Mouse (Mus musculus) heart, embryonic 15.5 days (tissue): ENCODE measurements around the gene Cir1. TPM values are rescaled to one million over a fixed set of nuclear protein-coding genes. Genes with fewer than 3 reads are reported as not detected.

Source experiments
- ATAC-seq: fragments of 200-750 bp; cut with Nextera tagmentation; replicated peaks from 2 replicates; pipeline ENCODE4 v1.8.0; 2017; ENCODE audit warnings: low read depth, moderate TSS enrichment; ENCODE audit not compliant: insufficient number of reproducible peaks, insufficient read depth, low FRiP score
- H3K27ac ChIP-seq: fragments of 300-500 bp; sonication (generic); 2 replicates; pipeline ENCODE4 v1.5.1; 2015; ENCODE audit warnings: mild to moderate bottlenecking, inconsistent platforms
- H3K27me3 ChIP-seq: fragments of 300-500 bp; sonication (generic); 2 replicates; pipeline ENCODE4 v1.6.1; 2015; ENCODE audit warnings: inconsistent platforms
- H3K36me3 ChIP-seq: fragments of 300-500 bp; sonication (generic); 2 replicates; pipeline ENCODE4 v1.6.1; 2015; ENCODE audit warnings: mild to moderate bottlenecking, inconsistent platforms
- H3K4me1 ChIP-seq: fragments of 300-500 bp; sonication (generic); replicated peaks from 2 replicates; pipeline ENCODE4 v1.6.1; 2015; ENCODE audit warnings: inconsistent platforms
- H3K4me2 ChIP-seq: fragments of 300-500 bp; sonication (generic); 2 replicates; pipeline ENCODE4 v1.6.1; 2015; ENCODE audit warnings: inconsistent platforms, mild to moderate bottlenecking, moderate library complexity
- H3K4me3 ChIP-seq: fragments of 300-500 bp; sonication (generic); 2 replicates; pipeline ENCODE4 v1.5.1; 2015; ENCODE audit warnings: mild to moderate bottlenecking, inconsistent platforms
- H3K9ac ChIP-seq: fragments of 300-500 bp; sonication (generic); 2 replicates; pipeline ENCODE4 v1.6.1; 2015; ENCODE audit warnings: mild to moderate bottlenecking, inconsistent platforms
- H3K9me3 ChIP-seq: fragments of 300-500 bp; sonication (generic); replicated peaks from 2 replicates; pipeline ENCODE4 v1.6.1; 2016; ENCODE audit warnings: inconsistent platforms
- WGBS: fragments of 180-500 bp; shearing (Covaris S2); methylation state at CpG from one replicate; pipeline ENCODE4 v1.1.7; 2015; ENCODE audit warnings: mixed read lengths; 5-methylcytosine and 5-hydroxymethylcytosine counted together
- polyA plus RNA-seq: library from polyadenylated mRNA; unstranded; fragments of >200 nt; fragmentation: Nextera tagmentation; extraction: Ambion mirVana; gene quantifications from 2 replicates; pipeline ENCODE4 v1.2.1, GENCODE M21; 2015

The Cir1 gene
- polyA plus RNA-seq, 1 experiment from 2014 or later, result 16.7 TPM

GRCm38 (mm10) chr2:73343701-73344100 lies 31.2 kb upstream of the Cir1 start:
- no peaks in the 10 kb centered on the region for H3K27me3 ChIP-seq
- no peak overlapping the region for H3K27ac ChIP-seq
- no peak overlapping the region for H3K4me3 ChIP-seq
- H3K4me1 ChIP-seq, result no peaks in the 10 kb centered on the region
- ATAC-seq, result no peak
- H3K4me2 ChIP-seq, result no peak overlapping the region
- WGBS, result 81% methylated on average over 5 of the region's 5 CpGs
- H3K9ac ChIP-seq, result no peak overlapping the region
- H3K36me3 ChIP-seq, result no peaks in the 10 kb centered on the region
- no peaks in the 10 kb centered on the region for H3K9me3 ChIP-seq

- H3K36me3 ChIP-seq, result no peaks in the 10 kb centered on the region
- no peaks in the 10 kb centered on the region for H3K9me3 ChIP-seq
- no peaks in the 10 kb centered on the region for H3K27me3 ChIP-seq
- no peak overlapping the region for H3K4me3 ChIP-seq
- WGBS, result 71% methylated on average over 8 of the region's 8 CpGs
- ATAC-seq, result no peak
- no peak overlapping the region for H3K27ac ChIP-seq
- H3K9ac ChIP-seq, result no peak overlapping the region
- H3K4me1 ChIP-seq, result no peaks in the 10 kb centered on the region
- no peak overlapping the region for H3K4me2 ChIP-seq
Measured at GRCm38 (mm10) chr2:73338415-73338814, 25.9 kb upstream of the Cir1 start.

GRCm38 (mm10) chr2:73335949-73336348 lies 23.4 kb upstream of the Cir1 start:
- no peaks in the 10 kb centered on the region for H3K4me1 ChIP-seq
- WGBS, result 89% methylated on average over 3 of the region's 3 CpGs
- H3K27me3 ChIP-seq, result no peaks in the 10 kb centered on the region
- no peak overlapping the region for H3K4me2 ChIP-seq
- H3K4me3 ChIP-seq, result no peak overlapping the region
- no peak overlapping the region for H3K27ac ChIP-seq
- ATAC-seq, result no peak
- no peaks in the 10 kb centered on the region for H3K36me3 ChIP-seq
- H3K9me3 ChIP-seq, result no peaks in the 10 kb centered on the region
- H3K9ac ChIP-seq, result no peak overlapping the region

- 82% methylated on average over 5 of the region's 5 CpGs for WGBS
- H3K36me3 ChIP-seq, result no peaks in the 10 kb centered on the region
- no peaks in the 10 kb centered on the region for H3K27me3 ChIP-seq
- H3K9me3 ChIP-seq, result no peaks in the 10 kb centered on the region
- no peak overlapping the region for H3K4me2 ChIP-seq
- no peak overlapping the region for H3K4me3 ChIP-seq
- ATAC-seq, result no peak
- no peaks in the 10 kb centered on the region for H3K4me1 ChIP-seq
- no peak overlapping the region for H3K27ac ChIP-seq
- no peak overlapping the region for H3K9ac ChIP-seq
Measured at GRCm38 (mm10) chr2:73325871-73326270, 13.4 kb upstream of the Cir1 start.

- H3K9me3 ChIP-seq, result no peaks in the 10 kb centered on the region
- H3K27me3 ChIP-seq, result no peaks in the 10 kb centered on the region
- ATAC-seq, result no peak
- no peak overlapping the region for H3K9ac ChIP-seq
- H3K4me2 ChIP-seq, result no peak overlapping the region
- 60% methylated on average over 12 of the region's 12 CpGs for WGBS
- no peak overlapping the region for H3K27ac ChIP-seq
- peaks cover 4% of the 10 kb centered on the region; the same call in 1 of the 2 replicates for H3K36me3 ChIP-seq
- H3K4me3 ChIP-seq, result no peak overlapping the region
- H3K4me1 ChIP-seq, result no peaks in the 10 kb centered on the region
Measured at GRCm38 (mm10) chr2:73322991-73323390, 10.5 kb upstream of the Cir1 start.

GRCm38 (mm10) chr2:73319218-73319617 lies 6.7 kb upstream of the Cir1 start:
- Histone ChIP-seq H3K27ac (no peak overlapping the region), H3K9ac (no peak overlapping the region), H3K4me1 (no peaks in the 10 kb centered on the region), H3K4me3 (no peak overlapping the region), H3K9me3 (no peaks in the 10 kb centered on the region), H3K27me3 (no peaks in the 10 kb centered on the region), H3K4me2 (no peak overlapping the region), H3K36me3 (peaks cover 4% of the 10 kb centered on the region; the same call in 1 of the 2 replicates)
- 75% methylated on average over 5 of the region's 5 CpGs for WGBS
- no peak for ATAC-seq

GRCm38 (mm10) chr2:73317426-73317825 lies 4.9 kb upstream of the Cir1 start:
- H3K4me1 ChIP-seq, result peaks cover 7% of the 10 kb centered on the region; the same call in 1 of the 2 replicates
- H3K27ac ChIP-seq, result no peak overlapping the region
- H3K36me3 ChIP-seq, result peaks cover 4% of the 10 kb centered on the region; the same call in 1 of the 2 replicates
- no peak overlapping the region for H3K4me3 ChIP-seq
- no peak overlapping the region for H3K9ac ChIP-seq
- no peaks in the 10 kb centered on the region for H3K27me3 ChIP-seq
- no peak for ATAC-seq
- WGBS, result 90% methylated on average over 9 of the region's 9 CpGs
- no peaks in the 10 kb centered on the region for H3K9me3 ChIP-seq
- H3K4me2 ChIP-seq, result no peak overlapping the region

- H3K9ac ChIP-seq, result no peak overlapping the region
- WGBS, result 92% methylated on average over 3 of the region's 3 CpGs
- peaks cover 15% of the 10 kb centered on the region for H3K4me1 ChIP-seq
- no peaks in the 10 kb centered on the region for H3K9me3 ChIP-seq
- no peaks in the 10 kb centered on the region for H3K27me3 ChIP-seq
- no peak for ATAC-seq
- no peak overlapping the region for H3K4me3 ChIP-seq
- H3K36me3 ChIP-seq, result peaks cover 16% of the 10 kb centered on the region
- no peak overlapping the region for H3K27ac ChIP-seq
- H3K4me2 ChIP-seq, result no peak overlapping the region
Measured at GRCm38 (mm10) chr2:73314311-73314710, 1.8 kb upstream of the Cir1 start.

- no peaks in the 10 kb centered on the region for H3K9me3 ChIP-seq
- peaks cover 15% of the 10 kb centered on the region for H3K4me1 ChIP-seq
- peak overlapping the region; percentile 62 for H3K4me3 ChIP-seq
- H3K4me2 ChIP-seq, result peak overlapping the region; percentile 75
- WGBS, result 18% methylated on average over 14 of the region's 14 CpGs
- H3K27me3 ChIP-seq, result no peaks in the 10 kb centered on the region
- peaks cover 18% of the 10 kb centered on the region for H3K36me3 ChIP-seq
- H3K9ac ChIP-seq, result peak overlapping the region; percentile 62
- H3K27ac ChIP-seq, result peak overlapping the region; percentile 87
- peak; percentile 44; the same call in 1 of the 2 replicates for ATAC-seq
Measured at GRCm38 (mm10) chr2:73313117-73313501, 608 bp upstream of the Cir1 start.

GRCm38 (mm10) chr2:73306006-73306405 lies 6.5 kb downstream of the Cir1 start:
- no peak overlapping the region for H3K27ac ChIP-seq
- no peak overlapping the region for H3K9ac ChIP-seq
- no peak overlapping the region for H3K4me3 ChIP-seq
- no peaks in the 10 kb centered on the region for H3K9me3 ChIP-seq
- H3K4me2 ChIP-seq, result no peak overlapping the region
- peaks cover 55% of the 10 kb centered on the region for H3K36me3 ChIP-seq
- H3K27me3 ChIP-seq, result no peaks in the 10 kb centered on the region
- no peak for ATAC-seq
- 90% methylated on average over 7 of the region's 7 CpGs for WGBS
- no peaks in the 10 kb centered on the region; the same call in 1 of the 2 replicates for H3K4me1 ChIP-seq

- H3K27me3 ChIP-seq, result no peaks in the 10 kb centered on the region
- H3K9ac ChIP-seq, result no peak overlapping the region
- H3K4me2 ChIP-seq, result no peak overlapping the region
- no peak for ATAC-seq
- no peak overlapping the region for H3K4me3 ChIP-seq
- no peaks in the 10 kb centered on the region for H3K9me3 ChIP-seq
- peaks cover 45% of the 10 kb centered on the region for H3K36me3 ChIP-seq
- H3K4me1 ChIP-seq, result no peaks in the 10 kb centered on the region
- H3K27ac ChIP-seq, result no peak overlapping the region
- WGBS, result 85% methylated on average over 5 of the region's 5 CpGs
Measured at GRCm38 (mm10) chr2:73304506-73304905, 8.0 kb downstream of the Cir1 start.

- Histone ChIP-seq H3K4me1 (no peaks in the 10 kb centered on the region), H3K4me2 (no peak overlapping the region), H3K36me3 (peaks cover 35% of the 10 kb centered on the region), H3K27ac (no peak overlapping the region), H3K9ac (no peak overlapping the region), H3K9me3 (no peaks in the 10 kb centered on the region), H3K27me3 (no peaks in the 10 kb centered on the region), H3K4me3 (no peak overlapping the region)
- WGBS, result 90% methylated on average over 9 of the region's 9 CpGs
- no peak for ATAC-seq
Measured at GRCm38 (mm10) chr2:73302722-73303121, 9.8 kb downstream of the Cir1 start.
